Mouse (Mus musculus): ENCODE measurements around the gene C2cd2l. TPM values are rescaled to one million over a fixed set of nuclear protein-coding genes. Genes with fewer than 3 reads are reported as not detected.

C2cd2l gene
- polyA plus RNA-seq, 1 experiment from 2014 or later, result 8.3 TPM

GRCm38 (mm10) chr9:44287401-44288075 is 32.5 kb downstream of the C2cd2l start:
- ATAC-seq (ENCODE audit: insufficient number of reproducible peaks, insufficient read depth, low FRiP score, low TSS enrichment, low read depth), result peak; percentile 53; the same call in 1 of the 2 replicates
- peaks cover 46% of the 10 kb centered on the region for H3K27me3 ChIP-seq
- peaks cover 25% of the 10 kb centered on the region for H3K36me3 ChIP-seq
- peak overlapping the region; percentile 71 for H3K4me3 ChIP-seq
- H3K9ac ChIP-seq, result peak overlapping the region; percentile 78
- H3K4me1 ChIP-seq, result peaks cover 24% of the 10 kb centered on the region
- H3K27ac ChIP-seq, result no peak overlapping the region
- 1% methylated on average over 47 of the region's 47 CpGs for WGBS
- peak overlapping the region; percentile 95 for H3K4me2 ChIP-seq
- H3K9me3 ChIP-seq, result no peaks in the 10 kb centered on the region

- Histone ChIP-seq H3K9ac (peak overlapping the region; percentile 78), H3K27ac (no peak overlapping the region), H3K36me3 (peaks cover 20% of the 10 kb centered on the region), H3K4me3 (peak overlapping the region; percentile 71), H3K27me3 (peaks cover 46% of the 10 kb centered on the region), H3K4me2 (peak overlapping the region; percentile 95), H3K9me3 (no peaks in the 10 kb centered on the region), H3K4me1 (peaks cover 24% of the 10 kb centered on the region)
- 5% methylated on average over 11 of the region's 11 CpGs for WGBS
- no peak for ATAC-seq (ENCODE audit: insufficient number of reproducible peaks, insufficient read depth, low FRiP score, low TSS enrichment, low read depth)
These were observed 33.1 kb downstream of the C2cd2l start for GRCm38 (mm10) chr9:44287003-44287400.

- 0 out of 2 replicates have a peak overlapping the region, but pooled peaks have one; percentile 44 for H3K9ac ChIP-seq
- peaks cover 46% of the 10 kb centered on the region for H3K27me3 ChIP-seq
- no peaks in the 10 kb centered on the region for H3K9me3 ChIP-seq
- ATAC-seq (ENCODE audit: insufficient number of reproducible peaks, insufficient read depth, low FRiP score, low TSS enrichment, low read depth), result no peak
- H3K27ac ChIP-seq, result no peak overlapping the region
- WGBS, result 8% methylated on average over 6 of the region's 6 CpGs
- H3K36me3 ChIP-seq, result peaks cover 19% of the 10 kb centered on the region
- H3K4me2 ChIP-seq, result peak overlapping the region; percentile 95
- peaks cover 24% of the 10 kb centered on the region for H3K4me1 ChIP-seq
- H3K4me3 ChIP-seq, result no peak overlapping the region
These were observed 33.7 kb downstream of the C2cd2l start for GRCm38 (mm10) chr9:44286256-44286850.

GRCm38 (mm10) chr9:44283183-44283582 is 36.9 kb downstream of the C2cd2l start:
- Histone ChIP-seq H3K4me2 (no peak overlapping the region), H3K4me1 (peaks cover 14% of the 10 kb centered on the region), H3K27me3 (peaks cover 25% of the 10 kb centered on the region), H3K9ac (no peak overlapping the region), H3K4me3 (no peak overlapping the region), H3K9me3 (no peaks in the 10 kb centered on the region), H3K36me3 (peaks cover 28% of the 10 kb centered on the region), H3K27ac (no peak overlapping the region)
- WGBS, result 73% methylated on average over 5 of the region's 5 CpGs
- ATAC-seq (ENCODE audit: insufficient number of reproducible peaks, insufficient read depth, low FRiP score, low TSS enrichment, low read depth), result no peak

GRCm38 (mm10) chr9:44269973-44270372 is 50.1 kb downstream of the C2cd2l start:
- no peak overlapping the region for H3K9ac ChIP-seq
- peaks cover 1% of the 10 kb centered on the region; the same call in 1 of the 2 replicates for H3K36me3 ChIP-seq
- ATAC-seq (ENCODE audit: insufficient number of reproducible peaks, insufficient read depth, low FRiP score, low TSS enrichment, low read depth), result no peak
- 0 out of 2 replicates have a peak, but pooled peaks cover 3% of the 10 kb centered on the region for H3K27me3 ChIP-seq
- no peaks in the 10 kb centered on the region for H3K9me3 ChIP-seq
- peaks cover 15% of the 10 kb centered on the region for H3K4me1 ChIP-seq
- H3K4me2 ChIP-seq, result no peak overlapping the region
- WGBS, result 78% methylated on average over 4 of the region's 4 CpGs
- no peak overlapping the region for H3K27ac ChIP-seq
- no peak overlapping the region for H3K4me3 ChIP-seq

GRCm38 (mm10) chr9:44269077-44269476 is 51.0 kb downstream of the C2cd2l start:
- no peak overlapping the region for H3K9ac ChIP-seq
- no peaks in the 10 kb centered on the region for H3K9me3 ChIP-seq
- no peak for ATAC-seq (ENCODE audit: insufficient number of reproducible peaks, insufficient read depth, low FRiP score, low TSS enrichment, low read depth)
- no peak overlapping the region for H3K4me2 ChIP-seq
- H3K4me1 ChIP-seq, result peaks cover 15% of the 10 kb centered on the region
- no peak overlapping the region for H3K27ac ChIP-seq
- 0 out of 2 replicates have a peak, but pooled peaks cover 3% of the 10 kb centered on the region for H3K27me3 ChIP-seq
- WGBS, result 79% methylated on average over 3 of the region's 3 CpGs
- H3K4me3 ChIP-seq, result no peak overlapping the region
- no peaks in the 10 kb centered on the region for H3K36me3 ChIP-seq

- no peak for ATAC-seq (ENCODE audit: insufficient number of reproducible peaks, insufficient read depth, low FRiP score, low TSS enrichment, low read depth)
- Histone ChIP-seq H3K27ac (peak within 1 kb of the TSS; percentile 84), H3K4me2 (peak within 1 kb of the TSS; percentile 87), H3K36me3 (peaks cover 5% of the 10 kb centered on the region), H3K9ac (peak within 1 kb of the TSS; percentile 93), H3K4me3 (peak within 1 kb of the TSS; percentile 56), H3K27me3 (0 out of 2 replicates have a peak, but pooled peaks cover under 1% of the 10 kb centered on the region), H3K4me1 (peaks cover 15% of the 10 kb centered on the region), H3K9me3 (no peaks in the 10 kb centered on the region)
- WGBS, result 71% methylated on average over 6 of the region's 6 CpGs
These were observed 51.7 kb downstream of the C2cd2l start, which contains the start of gene Nlrx1 for GRCm38 (mm10) chr9:44268432-44268831. Nlrx1 (minus strand) TSS chr9:44268599.

- Histone ChIP-seq H3K4me1 (peaks cover 15% of the 10 kb centered on the region), H3K4me3 (peak overlapping the region; percentile 56), H3K27me3 (no peaks in the 10 kb centered on the region), H3K36me3 (peaks cover 7% of the 10 kb centered on the region), H3K9me3 (no peaks in the 10 kb centered on the region), H3K4me2 (peak overlapping the region; percentile 87), H3K9ac (peak overlapping the region; percentile 93), H3K27ac (peak overlapping the region; percentile 84)
- peak; percentile 80 for ATAC-seq (ENCODE audit: insufficient number of reproducible peaks, insufficient read depth, low FRiP score, low TSS enrichment, low read depth)
- 4% methylated on average over 28 of the region's 28 CpGs for WGBS
These were observed 52.1 kb downstream of the C2cd2l start for GRCm38 (mm10) chr9:44268027-44268360.

- Histone ChIP-seq H3K9me3 (no peaks in the 10 kb centered on the region), H3K27me3 (no peaks in the 10 kb centered on the region), H3K27ac (peak overlapping the region; percentile 84), H3K4me1 (peaks cover 15% of the 10 kb centered on the region), H3K4me2 (peak overlapping the region; percentile 87), H3K36me3 (peaks cover 7% of the 10 kb centered on the region), H3K4me3 (peak overlapping the region; percentile 56), H3K9ac (peak overlapping the region; percentile 93)
- no peak; the same call in 1 of the 2 replicates for ATAC-seq (ENCODE audit: insufficient number of reproducible peaks, insufficient read depth, low FRiP score, low TSS enrichment, low read depth)
- 8% methylated on average over 19 of the region's 23 CpGs for WGBS
These were observed 52.6 kb downstream of the C2cd2l start for GRCm38 (mm10) chr9:44267319-44268026.

GRCm38 (mm10) chr9:44266478-44267226 is 53.4 kb downstream of the C2cd2l start:
- WGBS, result 70% methylated on average over 8 of the region's 8 CpGs
- peak overlapping the region; percentile 56 for H3K4me3 ChIP-seq
- peaks cover 10% of the 10 kb centered on the region for H3K36me3 ChIP-seq
- peak overlapping the region; percentile 87 for H3K4me2 ChIP-seq
- no peaks in the 10 kb centered on the region for H3K27me3 ChIP-seq
- no peak for ATAC-seq (ENCODE audit: insufficient number of reproducible peaks, insufficient read depth, low FRiP score, low TSS enrichment, low read depth)
- H3K9me3 ChIP-seq, result no peaks in the 10 kb centered on the region
- H3K9ac ChIP-seq, result peak overlapping the region; percentile 93
- peak overlapping the region; percentile 84 for H3K27ac ChIP-seq
- peaks cover 15% of the 10 kb centered on the region for H3K4me1 ChIP-seq

- Histone ChIP-seq H3K4me3 (no peak overlapping the region), H3K4me1 (no peaks in the 10 kb centered on the region), H3K36me3 (peaks cover 13% of the 10 kb centered on the region), H3K9me3 (no peaks in the 10 kb centered on the region), H3K4me2 (no peak overlapping the region), H3K27ac (no peak overlapping the region), H3K27me3 (no peaks in the 10 kb centered on the region), H3K9ac (no peak overlapping the region)
- WGBS, result 78% methylated on average over 14 of the region's 14 CpGs
- no peak for ATAC-seq (ENCODE audit: insufficient number of reproducible peaks, insufficient read depth, low FRiP score, low TSS enrichment, low read depth)
These were observed 58.7 kb downstream of the C2cd2l start for GRCm38 (mm10) chr9:44261388-44261787.
